Mouse (Mus musculus) embryo, embryonic 9.5 days (tissue): ENCODE data around the gene Poc1a.

ENCODE experiments used
- DNase-seq: peaks from one replicate; pipeline ENCODE4 v3.0.0-alpha.2; 2017; ENCODE audit errors: extremely low spot score

Poc1a gene

GRCm38 (mm10) chr9:106280808-106281544 is at the start of gene Poc1a:
Poc1a (plus strand) TSS chr9:106281061.
- peak; percentile 98 for DNase-seq

GRCm38 (mm10) chr9:106231220-106231619 is 49.6 kb upstream of the Poc1a start:
- no peak for DNase-seq

GRCm38 (mm10) chr9:106231816-106232215 is 49.0 kb upstream of the Poc1a start:
- no peak for DNase-seq

- no peak for DNase-seq
Measured at GRCm38 (mm10) chr9:106232956-106233355, 47.9 kb upstream of the Poc1a start.

GRCm38 (mm10) chr9:106233953-106234352 is 46.9 kb upstream of the Poc1a start:
- no peak for DNase-seq

- no peak for DNase-seq
Measured at GRCm38 (mm10) chr9:106235194-106235830, 45.5 kb upstream of the Poc1a start.

- DNase-seq: no peak
Measured at GRCm38 (mm10) chr9:106236156-106236817, 44.6 kb upstream of the Poc1a start.

- DNase-seq: no peak
Measured at GRCm38 (mm10) chr9:106236818-106237211, 44.0 kb upstream of the Poc1a start.

GRCm38 (mm10) chr9:106237401-106237800 is 43.5 kb upstream of the Poc1a start:
- no peak for DNase-seq

- no peak for DNase-seq
Measured at GRCm38 (mm10) chr9:106237878-106238277, 43.0 kb upstream of the Poc1a start.

- no peak for DNase-seq
Measured at GRCm38 (mm10) chr9:106241541-106242164, 39.2 kb upstream of the Poc1a start.

GRCm38 (mm10) chr9:106242813-106243488 is 37.9 kb upstream of the Poc1a start:
- DNase-seq: no peak

- no peak for DNase-seq
Measured at GRCm38 (mm10) chr9:106249550-106249949, 31.3 kb upstream of the Poc1a start.

- DNase-seq: no peak
Measured at GRCm38 (mm10) chr9:106250245-106250644, 30.6 kb upstream of the Poc1a start.

- no peak for DNase-seq
Measured at GRCm38 (mm10) chr9:106251066-106251465, 29.8 kb upstream of the Poc1a start.

- DNase-seq: no peak
Measured at GRCm38 (mm10) chr9:106254001-106254400, 26.9 kb upstream of the Poc1a start.

GRCm38 (mm10) chr9:106258412-106258811 is 22.4 kb upstream of the Poc1a start:
- DNase-seq: no peak

GRCm38 (mm10) chr9:106258990-106259389 is 21.9 kb upstream of the Poc1a start:
- DNase-seq: no peak

GRCm38 (mm10) chr9:106261058-106261457 is 19.8 kb upstream of the Poc1a start:
- DNase-seq: no peak

- DNase-seq: no peak
Measured at GRCm38 (mm10) chr9:106261491-106261890, 19.4 kb upstream of the Poc1a start.

GRCm38 (mm10) chr9:106262075-106262474 is 18.8 kb upstream of the Poc1a start:
- no peak for DNase-seq
